20 mouse cellular contexts compared by ENCODE assay signal in genomic region chr7:124358068-124358467, GRCm38 (mm10).
DNase-seq lines count a peak whose midpoint lies in the region; TF ChIP-seq lines count a peak whose summit lies in the region.
"Had no signal": no experiment of that assay in that cellular context is flagged by ENCODE, and none has a peak within 500 bp of the region (broad histone marks: within the 10 kb centered on the region; RNA-seq: fewer than 3 reads in every experiment).

No protein-coding gene starts in this region.

- no peak overlapping the region for H3K4me3 ChIP-seq in layer of hippocampus, adult 2 months
- H3K4me3 ChIP-seq: heart, adult 2 months; intestine, embryonic 15.5 days; limb, embryonic 12.5 days; midbrain, embryonic 15.5 days; neural tube, embryonic 13.5 days had no signal

- DNase-seq in frontal cortex, adult 2 months (ENCODE audit: extremely low spot score in 1 of 2, low spot score in 1 of 2): peak; percentile 2 to 50
- no peak for DNase-seq in frontal cortex, postnatal 10 days (ENCODE audit: low spot score in 2 of 2)
- peak; percentile 11 for DNase-seq in right cerebral cortex, adult 18-20 months
- no peak for DNase-seq in right cerebral cortex, postnatal 4 days
- DNase-seq in layer of hippocampus, adult 2 months (ENCODE audit: low spot score in 2 of 2): peak; percentile 38 to 47
- DNase-seq in telencephalon, adult 2 months (ENCODE audit: low read depth, low spot score): peak; percentile 43
- no peak for DNase-seq in natural killer cell, adult 2 months (ENCODE audit: low spot score in 2 of 2)
- DNase-seq: adrenal gland, adult 8-10 months; cerebellum, adult 8-10 months; gastrocnemius, postnatal 36 days; heart, adult 2 months; kidney, adult 8-10 months; kidney, postnatal 10 days; liver, postnatal 0 days had no signal

- no peak for TF ChIP-seq CTCF in layer of hippocampus, adult 2 months (conservative IDR thresholded peaks at IDR 0.05)

- H3K27ac ChIP-seq in layer of hippocampus, adult 2 months: peak overlapping the region; percentile 44; the same call in 1 of the 2 replicates
- H3K27ac ChIP-seq: heart, adult 2 months; intestine, embryonic 15.5 days; limb, embryonic 12.5 days; macrophage; midbrain, embryonic 15.5 days; neural tube, embryonic 13.5 days; stomach, postnatal 0 days had no signal

Comparison
In these comparisons a context has a peak if more than half of its experiments do, and no peak if none do; other contexts are left out.
1. DNase-seq: peak in frontal cortex, adult 2 months (2 of 2), right cerebral cortex, adult 18-20 months (single experiment), layer of hippocampus, adult 2 months (2 of 2) and telencephalon, adult 2 months (single experiment); none in frontal cortex, postnatal 10 days (0 of 2), right cerebral cortex, postnatal 4 days (single experiment) and natural killer cell, adult 2 months (0 of 2).